Mouse (Mus musculus): ENCODE measurements at regions not wholly inside any gene's neighbourhood (a gene's known extent, or its start where the extent isn't known, plus 50 kb on each side); places are given as distances from the start of the nearest gene placed in this dataset.

DNA sequence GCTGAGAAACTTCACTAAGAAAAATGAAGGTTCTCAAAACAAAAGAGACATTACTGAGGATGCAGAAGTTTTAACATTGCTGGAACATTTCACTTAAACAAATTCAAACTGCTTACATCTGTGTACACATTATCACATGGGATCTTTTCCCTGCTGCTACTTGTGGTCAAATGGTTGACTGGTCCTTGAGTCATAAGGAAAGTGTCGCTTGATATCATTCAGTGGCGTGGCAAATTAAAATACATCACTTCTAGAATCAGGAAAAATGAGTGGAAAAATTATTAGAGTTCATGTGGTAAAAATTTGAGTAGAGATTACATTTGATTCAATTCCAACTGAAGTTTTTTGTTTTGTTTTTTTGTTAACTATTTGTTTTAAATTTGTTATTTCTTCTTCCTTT, 420.2 kb upstream of the Adgrl2 start:
- no peak for DNase-seq

- DNase-seq, result no peak
Observed at GRCm38 (mm10) chr3:149408858-149409257, 418.5 kb upstream of the Adgrl2 start.

- DNase-seq, result no peak
Observed at GRCm38 (mm10) chr3:149405872-149406271, 415.5 kb upstream of the Adgrl2 start.

- DNase-seq, result no peak
Observed at GRCm38 (mm10) chr3:149404691-149405090, 414.3 kb upstream of the Adgrl2 start.

GRCm38 (mm10) chr3:149402496-149402895, 412.1 kb upstream of the Adgrl2 start:
- DNase-seq, result no peak

DNA sequence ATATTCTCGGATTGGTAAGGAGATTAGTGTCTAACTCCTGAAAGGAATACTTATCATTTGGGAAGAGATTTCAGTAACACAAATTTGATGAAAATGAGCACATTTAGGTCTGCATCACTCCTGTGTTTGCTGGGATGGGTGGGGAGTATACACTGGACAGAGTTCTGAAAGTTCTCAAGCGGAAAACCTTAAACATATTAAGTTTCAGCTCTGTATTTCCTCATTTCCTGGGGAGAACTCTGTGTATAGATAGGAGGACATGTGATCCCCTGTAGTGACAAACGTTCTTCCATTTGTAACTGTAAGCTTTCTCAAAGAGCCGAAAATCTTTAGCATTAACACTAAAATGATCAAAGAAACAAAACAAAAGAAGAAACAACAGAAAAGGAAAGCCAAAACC, 404.7 kb upstream of the Adgrl2 start:
- no peak for DNase-seq

DNA sequence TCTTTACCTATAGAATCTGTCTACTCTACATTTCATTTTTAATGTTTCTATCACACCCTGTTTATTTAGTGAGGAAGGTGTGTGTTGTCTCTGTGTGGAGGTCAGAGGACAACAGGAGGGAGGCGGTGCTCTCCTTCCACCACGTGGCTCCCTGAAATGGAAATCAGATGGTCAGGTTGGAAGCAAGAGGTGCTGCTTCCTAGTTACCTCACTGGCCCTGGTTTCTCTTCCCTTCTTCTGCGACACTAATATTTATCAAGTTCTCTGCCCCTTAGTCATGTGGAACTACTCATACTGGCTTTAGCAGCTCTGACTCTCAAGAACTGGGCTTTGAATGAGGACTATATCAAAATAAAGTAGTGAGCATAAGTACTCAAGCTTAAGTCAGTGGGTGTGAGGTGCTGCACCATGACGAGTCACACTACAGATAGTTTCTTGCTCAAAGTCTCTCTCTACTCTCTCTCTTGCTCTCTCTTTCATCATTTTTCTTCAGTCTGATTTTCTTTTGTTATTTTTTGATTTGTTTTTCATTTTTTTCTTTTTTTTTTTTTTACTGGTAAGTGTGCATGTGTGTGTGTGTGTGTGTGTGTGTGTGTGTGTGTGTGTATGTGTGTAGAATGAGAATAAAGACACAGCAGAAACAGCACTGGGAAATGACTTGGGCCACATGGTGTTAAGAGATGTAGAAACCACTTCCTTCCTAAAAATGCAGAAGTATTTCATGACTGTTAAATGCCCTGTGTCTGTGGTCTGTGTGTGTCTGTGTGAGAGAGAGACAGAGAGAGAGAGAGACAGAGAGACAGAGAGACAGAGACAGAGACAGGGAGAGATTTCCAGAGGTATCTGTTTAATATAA, 403.2 kb upstream of the Adgrl2 start:
- DNase-seq, result no peak

DNA sequence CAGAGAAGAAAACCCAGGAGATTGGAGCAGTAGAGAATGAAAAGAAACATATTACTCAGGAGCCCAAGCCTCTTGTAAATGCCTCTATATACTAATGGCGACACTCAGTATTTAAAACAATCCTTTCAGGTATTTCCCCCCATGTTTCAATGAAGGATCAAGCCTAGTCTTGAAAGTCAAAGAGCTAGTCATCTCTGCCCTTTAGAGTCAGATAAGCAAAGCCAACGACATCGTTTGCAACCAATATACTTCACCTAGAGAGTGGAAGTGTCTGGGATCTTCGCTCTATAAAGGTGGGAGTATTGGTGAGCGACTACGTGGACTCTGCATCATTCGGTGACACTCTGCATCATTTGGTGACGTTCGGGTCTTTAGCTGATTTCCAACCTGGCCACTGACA, 401.8 kb upstream of the Adgrl2 start:
- no peak for DNase-seq

GRCm38 (mm10) chr3:149387537-149387936, 397.2 kb upstream of the Adgrl2 start:
- no peak for DNase-seq

DNA sequence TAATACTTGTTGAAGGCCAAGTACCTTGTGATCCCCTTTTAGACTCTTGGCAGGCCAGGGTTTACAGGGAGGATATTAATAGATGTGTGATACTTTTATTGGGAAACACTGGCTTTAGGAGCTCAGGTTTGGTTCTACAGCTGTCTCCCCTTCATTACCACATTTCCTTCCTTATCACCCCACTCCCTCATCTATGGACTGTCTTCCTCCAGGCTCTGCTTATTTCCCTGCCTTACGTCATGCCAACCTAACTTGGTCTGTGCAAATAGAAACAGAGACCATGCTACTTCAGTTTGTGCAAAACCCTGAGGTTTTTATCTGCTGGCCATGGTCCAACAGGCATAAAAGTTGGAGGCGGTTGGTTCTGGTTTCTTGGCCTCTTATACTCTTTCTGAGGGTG, 395.7 kb upstream of the Adgrl2 start:
- no peak for DNase-seq

GRCm38 (mm10) chr3:149385336-149385735, 395.0 kb upstream of the Adgrl2 start:
- DNase-seq, result no peak

DNA sequence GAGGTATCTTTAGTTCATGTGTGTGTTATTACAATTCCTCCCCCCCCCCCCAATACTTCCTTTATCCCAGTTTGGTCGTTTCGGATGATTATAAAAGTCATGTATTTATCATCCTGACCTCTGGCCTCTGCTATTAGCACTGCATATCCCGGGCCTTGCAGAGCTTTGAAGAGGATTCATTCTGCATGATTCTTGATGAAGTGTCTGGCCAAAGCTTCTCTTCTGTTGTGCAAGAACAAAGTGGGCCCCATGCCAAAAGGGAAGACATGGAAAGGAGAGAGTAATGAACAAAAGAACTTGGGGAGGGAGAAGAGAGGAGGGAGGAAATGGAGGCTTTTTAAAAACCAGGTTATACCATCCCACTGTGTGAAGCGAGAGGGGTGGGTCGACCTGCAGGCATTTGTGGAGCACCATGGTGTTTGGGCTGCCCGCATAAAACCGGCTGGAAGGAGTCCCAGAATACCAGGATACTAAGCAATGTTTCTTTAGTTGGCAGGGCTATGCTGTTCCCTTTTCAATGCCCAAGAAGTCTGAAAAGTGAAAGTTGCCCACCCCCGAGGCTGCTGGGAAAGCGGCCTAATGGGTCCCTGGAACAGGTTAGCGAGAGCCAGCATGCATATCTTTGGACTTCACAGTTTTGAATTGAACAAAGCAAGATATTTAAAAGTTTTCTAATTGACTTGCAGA, 391.3 kb upstream of the Adgrl2 start:
- peak; percentile 29 for DNase-seq

DNA sequence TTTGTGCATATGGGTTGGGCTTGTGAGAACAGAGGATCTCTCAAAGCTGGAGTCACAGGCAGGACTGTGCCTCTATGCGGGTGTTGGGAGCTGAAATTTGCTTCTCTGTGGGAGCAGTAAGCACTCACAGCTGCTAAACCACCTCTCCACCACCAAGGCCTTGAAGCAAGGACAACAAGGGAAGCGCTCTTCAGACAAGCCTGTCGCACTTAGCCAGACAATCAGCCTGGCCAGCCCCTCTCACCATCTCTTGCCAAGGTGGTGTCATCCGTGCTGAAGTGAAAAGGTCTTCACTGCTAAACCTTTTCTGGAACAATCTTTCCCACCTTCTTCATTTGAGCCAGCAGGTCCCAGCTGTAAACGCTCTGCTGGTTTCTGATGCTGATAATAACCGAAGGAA, 390.7 kb upstream of the Adgrl2 start:
- DNase-seq, result no peak

GRCm38 (mm10) chr3:149379866-149380472, 389.6 kb upstream of the Adgrl2 start:
- DNase-seq, result no peak

- DNase-seq, result no peak
Observed at GRCm38 (mm10) chr3:149379249-149379865, 389.0 kb upstream of the Adgrl2 start.

DNA sequence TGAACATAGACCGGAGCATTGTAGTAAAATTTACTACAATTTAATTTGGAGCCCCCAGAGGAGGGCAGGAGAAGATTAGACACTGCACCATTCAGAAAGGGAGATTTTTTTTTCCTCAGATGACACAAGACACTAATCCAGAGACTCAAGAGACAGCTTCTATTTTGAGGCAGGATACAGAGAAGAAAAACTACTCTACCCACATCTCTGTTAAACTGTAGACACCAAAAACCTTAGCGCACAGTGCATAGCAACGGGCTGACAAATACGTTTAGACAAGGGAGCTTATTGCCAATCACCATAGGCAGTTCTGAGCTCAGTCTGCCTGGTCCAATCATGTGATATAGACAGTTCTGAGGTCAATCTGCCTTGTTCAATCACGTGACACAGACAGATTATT, 381.1 kb upstream of the Adgrl2 start:
- DNase-seq, result no peak

DNA sequence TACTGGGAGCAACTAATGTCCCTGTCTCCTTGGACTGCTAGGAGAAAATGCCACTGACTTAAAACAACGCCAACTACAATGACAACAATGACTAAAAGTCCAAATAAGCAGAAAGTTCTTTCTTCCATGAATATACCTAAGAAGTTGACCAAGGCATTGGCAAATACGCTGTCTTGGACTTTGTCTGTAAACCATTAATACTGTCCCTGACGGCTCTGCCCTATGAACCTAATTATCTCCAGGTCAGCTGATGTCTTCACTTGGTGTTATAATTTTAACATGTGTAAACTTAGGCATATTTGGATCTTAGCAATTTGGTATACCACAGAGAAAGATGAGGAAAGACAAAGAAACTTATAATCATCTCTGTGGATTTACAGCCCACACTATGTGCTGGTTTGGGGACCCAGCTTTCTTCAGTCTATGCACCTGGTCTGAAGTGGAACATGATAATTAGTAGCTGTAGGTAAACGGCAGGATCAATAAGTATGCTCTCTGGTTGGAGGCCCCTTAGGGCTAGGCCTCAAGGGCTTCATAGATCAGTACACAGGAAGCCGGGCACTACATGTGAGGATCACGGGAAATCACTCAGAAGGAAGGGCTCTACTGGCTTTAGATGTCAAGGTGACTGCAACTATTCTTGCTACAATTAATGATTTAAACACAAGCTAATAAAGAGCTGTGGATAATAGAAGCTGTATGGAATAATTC, 380.3 kb upstream of the Adgrl2 start:
- no peak for DNase-seq

DNA sequence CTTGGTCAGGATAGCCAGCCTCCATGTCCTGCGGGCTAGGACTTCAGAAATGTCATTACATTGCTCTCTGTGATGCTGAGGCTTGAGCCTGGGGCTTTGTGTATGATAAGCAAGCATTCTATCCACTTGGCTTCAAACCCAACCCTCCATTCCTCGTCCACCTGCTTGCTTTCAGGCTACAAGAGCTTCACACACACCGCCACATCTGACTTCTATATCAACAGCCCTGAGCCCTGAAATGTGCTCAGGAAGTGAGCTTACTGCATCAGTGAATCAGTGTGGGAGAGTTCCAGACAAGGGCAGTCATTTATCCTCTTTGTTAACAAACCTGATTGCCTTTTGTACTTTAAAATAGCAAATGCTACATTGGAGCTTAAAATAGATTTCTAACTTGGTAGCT, 377.5 kb upstream of the Adgrl2 start:
- DNase-seq, result no peak

DNA sequence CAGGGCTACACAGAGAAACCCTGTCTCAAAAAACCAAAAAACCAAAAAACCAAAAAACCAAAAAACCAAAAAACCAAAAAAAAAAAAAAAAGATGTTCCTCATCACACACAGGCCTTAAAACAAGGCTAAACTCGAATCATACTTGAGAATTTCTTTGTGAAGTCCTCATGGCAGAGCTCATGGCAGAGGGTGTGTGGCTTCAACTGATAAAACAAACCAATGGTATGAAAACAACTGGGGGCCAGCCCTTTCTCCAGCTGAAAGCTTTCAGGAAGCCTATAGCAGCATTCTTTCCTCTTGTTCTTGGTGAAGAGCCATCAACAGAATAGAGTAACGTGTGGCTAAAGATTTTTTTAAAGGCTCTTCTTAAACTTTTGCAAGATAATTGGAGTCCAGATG, 369.8 kb upstream of the Adgrl2 start:
- no peak for DNase-seq

DNA sequence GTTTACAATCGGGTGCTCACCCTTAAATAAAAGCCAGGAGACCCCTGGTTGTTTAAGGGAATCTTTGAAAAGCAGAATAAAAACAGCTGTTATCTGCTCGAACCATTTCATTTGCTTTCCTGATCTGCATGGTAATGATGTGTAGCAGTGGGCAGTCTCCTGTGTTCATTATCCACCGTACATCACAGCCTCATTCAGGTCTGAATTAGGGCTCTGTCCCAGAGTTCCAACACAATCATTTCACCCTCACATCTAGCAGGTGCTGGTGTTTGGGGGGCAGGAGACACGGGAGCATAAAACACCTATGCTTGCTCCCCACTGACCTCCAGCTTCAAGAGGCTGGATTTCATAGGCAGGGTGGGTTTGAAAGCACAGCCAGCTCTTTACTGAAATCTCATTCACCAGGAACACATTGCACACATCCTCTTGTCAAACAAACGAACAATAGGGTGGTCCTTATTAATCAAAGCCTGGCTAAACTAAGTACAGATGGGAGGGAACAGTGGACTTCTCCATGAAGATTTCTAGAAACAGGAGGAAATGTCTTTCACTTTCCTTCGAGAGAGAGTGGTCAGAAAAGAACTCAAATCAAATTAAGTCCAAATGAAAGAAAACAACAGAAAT, 368.3 kb upstream of the Adgrl2 start:
- no peak for DNase-seq

GRCm38 (mm10) chr3:149357903-149358569, 367.7 kb upstream of the Adgrl2 start:
- no peak for DNase-seq

DNA sequence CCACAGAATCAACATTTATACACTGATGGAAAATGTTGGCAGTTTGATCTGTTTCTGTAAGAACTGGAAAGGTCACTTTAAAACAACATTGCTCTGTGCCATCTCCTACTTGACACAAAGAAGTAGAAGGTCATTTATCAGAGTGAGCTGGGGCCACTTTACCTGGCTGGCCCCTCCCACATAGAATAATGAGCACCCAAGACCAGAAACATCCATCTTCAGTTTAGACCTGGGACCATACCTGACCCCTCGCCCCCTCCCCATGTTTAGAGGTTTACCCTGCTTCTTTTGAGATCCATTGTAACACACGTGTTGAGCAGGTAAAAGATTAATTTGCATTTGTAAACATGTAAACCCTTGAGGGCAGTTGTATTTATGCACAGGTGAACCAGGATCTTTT, 366.8 kb upstream of the Adgrl2 start:
- no peak for DNase-seq

Data from right cerebral cortex, postnatal 4 days (tissue).